Mouse (Mus musculus) kidney, adult 18-20 months (tissue): Measurements from ENCODE around the gene Htr1d.

ENCODE experiments used
- DNase-seq: peaks from one replicate; pipeline ENCODE4 v3.0.0; 2021

Gene Htr1d

GRCm38 (mm10) chr4:136454850-136455260 lies 31.5 kb downstream of the Htr1d start:
- peak; percentile 85 for DNase-seq

- DNase-seq, result no peak
These were observed 33.3 kb downstream of the Htr1d start for GRCm38 (mm10) chr4:136456516-136457218.

GRCm38 (mm10) chr4:136458276-136458675 lies 35.0 kb downstream of the Htr1d start:
- DNase-seq, result no peak

- no peak for DNase-seq
These were observed 35.9 kb downstream of the Htr1d start for GRCm38 (mm10) chr4:136459210-136459609.

DNA sequence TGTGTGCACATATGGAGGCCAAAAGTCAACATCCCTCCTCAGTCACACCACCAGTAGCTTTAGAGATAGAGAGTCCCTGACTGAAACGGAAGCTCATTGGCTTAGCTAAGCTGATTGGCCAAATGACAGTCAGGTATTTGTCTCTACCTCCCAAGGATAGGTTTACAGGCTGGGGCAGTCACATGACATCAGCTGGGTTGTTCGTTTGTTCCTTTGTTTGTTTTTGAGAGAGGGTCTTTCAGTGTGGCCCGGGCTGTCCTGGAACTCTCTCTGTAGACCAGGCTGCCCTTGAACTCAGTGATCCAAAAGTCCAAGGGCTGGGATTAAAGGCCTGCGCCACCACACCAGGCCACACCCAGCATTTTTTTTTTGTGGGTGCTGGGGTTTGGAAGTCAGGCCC lies 37.9 kb downstream of the Htr1d start:
- no peak for DNase-seq

GRCm38 (mm10) chr4:136461761-136462085 lies 38.4 kb downstream of the Htr1d start:
- DNase-seq, result no peak

DNA sequence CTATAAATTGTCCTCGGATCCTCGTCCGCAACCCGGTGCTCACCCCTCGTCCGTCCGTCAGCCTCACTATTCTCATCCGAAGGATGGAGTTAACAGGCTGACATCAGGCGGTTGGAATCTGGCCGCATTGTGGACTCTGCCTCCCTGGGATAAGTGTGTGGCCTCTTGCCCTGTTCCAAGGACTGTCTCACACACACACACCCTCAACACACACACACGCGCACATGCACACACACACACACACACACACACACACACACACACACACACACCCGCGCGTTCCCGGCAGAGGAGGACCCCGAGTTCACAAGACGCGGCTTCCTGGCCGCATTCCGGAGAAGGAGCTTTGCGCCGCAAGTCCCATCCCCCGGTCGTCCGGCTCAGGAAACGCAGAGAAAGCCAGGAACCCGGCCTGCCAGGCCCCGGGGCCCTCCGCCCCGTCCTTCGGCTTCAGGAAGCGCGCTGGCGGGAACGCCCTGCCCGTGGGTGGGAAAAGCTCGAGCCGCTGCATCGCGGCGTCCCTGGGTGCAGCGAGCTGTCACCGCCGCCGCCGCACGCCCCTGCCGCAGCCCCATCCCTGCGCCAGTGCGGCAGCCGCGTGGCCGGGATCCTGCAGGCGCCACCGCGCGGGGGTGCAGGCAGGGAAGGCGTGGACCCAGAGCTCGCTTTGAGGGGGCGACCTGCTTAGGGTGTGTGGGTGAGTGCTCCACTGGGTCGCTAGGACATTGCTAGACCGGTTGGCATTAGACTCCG lies 38.9 kb downstream of the Htr1d start, which contains the start of gene 6030445D17Rik:
Gene 6030445D17Rik, plus strand, starts transcription at position 165 of the 753 bp plus-strand sequence.
- peak; percentile 83 for DNase-seq

GRCm38 (mm10) chr4:136462839-136463178 lies 39.5 kb downstream of the Htr1d start:
- no peak for DNase-seq

GRCm38 (mm10) chr4:136463436-136463835 lies 40.1 kb downstream of the Htr1d start:
- no peak for DNase-seq

DNA sequence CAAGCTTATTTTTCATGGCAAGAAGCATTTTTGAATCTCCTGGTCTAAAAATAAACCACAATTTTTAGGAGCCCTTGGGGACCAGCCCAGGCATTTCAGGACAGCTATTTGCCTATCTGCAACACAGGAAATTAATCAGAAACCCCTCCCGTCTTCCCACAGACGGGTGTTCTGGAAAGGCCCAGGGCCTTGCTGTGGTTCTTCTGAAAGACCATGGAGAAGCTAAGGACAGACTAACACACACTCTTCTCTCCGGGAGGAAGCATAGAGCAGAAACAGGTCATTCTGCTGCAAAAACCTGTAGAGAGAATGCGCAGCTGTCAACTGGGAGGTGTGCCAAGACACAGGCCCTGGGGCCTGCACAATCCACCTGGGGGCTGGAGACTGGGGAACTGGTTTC lies 42.9 kb downstream of the Htr1d start:
- peak; percentile 34 for DNase-seq

DNA sequence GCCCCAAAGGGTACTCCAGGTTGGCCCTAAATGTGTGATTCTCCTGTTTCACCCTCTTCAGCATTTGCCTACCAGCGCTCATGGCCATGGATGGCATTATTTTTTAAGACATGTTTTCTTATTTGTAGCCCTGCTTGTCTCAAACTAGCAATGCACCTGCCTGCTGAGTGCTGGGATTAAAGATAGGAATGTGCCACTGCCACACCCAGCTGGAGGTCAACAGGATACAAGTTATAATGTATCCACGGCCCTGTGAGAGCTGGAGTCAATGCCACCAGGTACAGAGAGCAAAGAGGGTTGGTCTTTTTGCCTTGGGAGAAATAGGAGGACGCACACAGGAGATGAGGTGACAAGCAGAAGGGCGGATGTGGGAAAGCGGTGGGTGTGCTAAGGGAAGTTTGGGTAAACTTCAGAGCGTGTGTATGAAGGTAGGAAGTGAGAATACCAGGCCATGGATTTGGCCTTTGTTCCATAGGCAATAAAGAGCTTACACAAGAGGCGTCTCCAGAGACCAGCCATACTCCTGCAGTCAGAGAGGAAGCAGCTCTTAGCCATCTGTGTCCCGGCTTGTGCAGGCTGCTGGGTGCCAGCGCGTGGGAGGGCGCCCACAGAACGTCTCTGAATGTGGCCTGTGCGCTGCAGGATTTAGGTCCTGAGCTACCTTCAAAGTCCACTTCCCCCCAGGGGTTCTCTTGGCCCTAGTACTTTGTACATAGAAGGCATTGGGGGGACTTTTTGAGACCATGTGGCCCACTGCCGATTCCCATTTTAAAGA lies 45.4 kb downstream of the Htr1d start:
- DNase-seq, result no peak

GRCm38 (mm10) chr4:136469371-136469903 lies 46.1 kb downstream of the Htr1d start, which contains the start of gene Luzp1:
Gene Luzp1, plus strand, starts transcription at chr4:136469761.
- DNase-seq, result peak; percentile 98

DNA sequence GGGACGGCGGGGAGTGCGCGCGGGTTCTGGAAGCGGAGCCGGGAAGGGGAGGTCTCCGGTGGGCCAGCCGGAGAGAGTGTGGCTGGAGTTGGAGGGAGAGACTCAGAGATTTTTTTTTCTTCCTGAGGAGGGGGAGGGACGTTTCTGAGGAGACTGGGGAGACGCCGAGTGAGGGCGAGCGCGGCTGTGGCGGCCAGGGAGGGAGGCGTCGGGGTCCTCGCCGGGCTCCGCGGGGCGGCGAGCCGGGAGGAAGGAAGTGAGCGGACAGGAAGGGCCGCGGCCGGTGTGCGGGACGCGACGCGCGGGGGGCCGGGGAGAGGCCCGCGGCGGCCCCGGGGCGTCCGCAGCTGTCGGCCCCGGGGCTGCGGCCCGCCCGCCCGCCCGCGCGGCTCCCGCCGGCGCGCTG lies 46.6 kb downstream of the Htr1d start:
- no peak for DNase-seq

GRCm38 (mm10) chr4:136470347-136471071 lies 47.2 kb downstream of the Htr1d start:
- DNase-seq, result peak; percentile 77

- DNase-seq, result no peak
These were observed 53.4 kb downstream of the Htr1d start for GRCm38 (mm10) chr4:136476692-136477091.

DNA sequence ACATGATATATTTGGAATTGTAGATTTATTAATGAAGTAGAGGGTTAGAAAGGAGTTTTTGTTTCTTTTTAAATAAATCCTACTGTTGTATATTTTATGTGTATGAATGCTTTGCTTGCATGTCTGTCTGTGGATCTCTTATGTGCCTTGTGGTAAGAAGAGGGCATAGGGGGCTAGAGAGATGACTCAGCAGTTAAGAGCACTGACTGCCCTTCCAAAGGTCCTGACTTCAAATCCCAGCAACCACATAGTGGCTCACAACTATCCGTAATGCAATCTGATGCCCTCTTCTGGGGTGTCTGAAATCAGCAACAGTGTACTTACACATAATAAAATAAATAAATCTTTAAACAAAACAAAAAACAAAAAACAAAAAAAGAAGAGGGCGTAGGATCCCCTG lies 63.2 kb downstream of the Htr1d start:
- DNase-seq, result no peak
